Mouse (Mus musculus): ENCODE measurements around the gene N4bp3. TPM values are rescaled to one million over a fixed set of nuclear protein-coding genes. Genes with fewer than 3 reads are reported as not detected.

Gene N4bp3
- polyA plus RNA-seq, 1 experiment from 2014 or later = 32.1 TPM

DNA sequence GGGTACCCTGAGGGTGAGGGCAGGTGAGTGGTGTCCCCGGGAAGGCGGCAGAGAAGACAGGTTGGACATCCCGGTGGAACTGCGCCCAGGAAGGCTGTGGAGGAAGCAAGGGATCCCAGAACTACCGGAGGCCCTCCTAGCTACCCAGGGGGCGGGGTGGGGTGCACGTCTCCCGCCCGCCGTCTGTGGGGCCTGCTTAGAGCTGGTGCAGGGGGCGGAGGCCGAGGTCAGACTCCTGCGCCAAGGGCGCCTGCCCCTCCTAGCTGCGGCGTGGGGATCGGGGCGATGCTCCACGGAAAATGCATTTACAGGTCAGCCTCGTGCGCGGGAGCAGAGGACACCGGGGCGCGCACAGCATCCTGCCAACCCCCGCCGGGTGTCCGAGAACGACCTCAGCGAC is 381 bp downstream of the N4bp3 start:
- Histone ChIP-seq H3K9ac (peak overlapping the region; percentile 68), H3K36me3 (peaks cover 10% of the 10 kb centered on the region), H3K9me3 (replicated peaks) (no peaks in the 10 kb centered on the region), H3K4me3 (replicated peaks) (peak overlapping the region; percentile 61), H3K4me2 (peak overlapping the region; percentile 97), H3K4me1 (peaks cover 56% of the 10 kb centered on the region), H3K27ac (peak overlapping the region; percentile 83), H3K27me3 (no peaks in the 10 kb centered on the region)
- ATAC-seq (replicated peaks; ENCODE audit: low FRiP score) = peak; percentile 30
- 0% methylated on average over 30 of the region's 30 CpGs for WGBS

DNA sequence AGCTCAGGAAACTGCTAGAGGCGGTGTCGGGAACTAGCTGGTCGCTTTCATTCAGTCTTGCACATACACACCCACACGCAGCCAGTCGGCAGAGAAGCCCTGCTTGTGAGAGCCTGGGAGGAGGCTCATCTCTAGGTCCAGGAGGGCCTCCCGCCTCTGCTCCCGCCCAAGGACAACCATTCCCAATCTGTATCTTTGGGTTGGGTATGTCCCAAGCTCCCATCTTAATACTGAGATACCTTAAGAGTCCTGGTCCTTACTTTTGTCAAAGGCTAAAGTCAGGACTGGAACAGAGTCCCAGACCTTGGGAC is 798 bp downstream of the N4bp3 start:
- H3K36me3 ChIP-seq = peaks cover 14% of the 10 kb centered on the region
- peak overlapping the region; percentile 83; the same call in 1 of the 2 replicates for H3K27ac ChIP-seq
- peaks cover 60% of the 10 kb centered on the region for H3K4me1 ChIP-seq
- 0 out of 2 replicates have a peak, but pooled peaks have one; percentile 19 for ATAC-seq (replicated peaks; ENCODE audit: low FRiP score)
- H3K27me3 ChIP-seq = no peaks in the 10 kb centered on the region
- H3K9ac ChIP-seq = peak overlapping the region; percentile 68
- H3K4me3 ChIP-seq (replicated peaks) = peak overlapping the region; percentile 61
- H3K4me2 ChIP-seq = peak overlapping the region; percentile 97
- H3K9me3 ChIP-seq (replicated peaks) = no peaks in the 10 kb centered on the region
- WGBS = 2% methylated on average over 7 of the region's 7 CpGs

DNA sequence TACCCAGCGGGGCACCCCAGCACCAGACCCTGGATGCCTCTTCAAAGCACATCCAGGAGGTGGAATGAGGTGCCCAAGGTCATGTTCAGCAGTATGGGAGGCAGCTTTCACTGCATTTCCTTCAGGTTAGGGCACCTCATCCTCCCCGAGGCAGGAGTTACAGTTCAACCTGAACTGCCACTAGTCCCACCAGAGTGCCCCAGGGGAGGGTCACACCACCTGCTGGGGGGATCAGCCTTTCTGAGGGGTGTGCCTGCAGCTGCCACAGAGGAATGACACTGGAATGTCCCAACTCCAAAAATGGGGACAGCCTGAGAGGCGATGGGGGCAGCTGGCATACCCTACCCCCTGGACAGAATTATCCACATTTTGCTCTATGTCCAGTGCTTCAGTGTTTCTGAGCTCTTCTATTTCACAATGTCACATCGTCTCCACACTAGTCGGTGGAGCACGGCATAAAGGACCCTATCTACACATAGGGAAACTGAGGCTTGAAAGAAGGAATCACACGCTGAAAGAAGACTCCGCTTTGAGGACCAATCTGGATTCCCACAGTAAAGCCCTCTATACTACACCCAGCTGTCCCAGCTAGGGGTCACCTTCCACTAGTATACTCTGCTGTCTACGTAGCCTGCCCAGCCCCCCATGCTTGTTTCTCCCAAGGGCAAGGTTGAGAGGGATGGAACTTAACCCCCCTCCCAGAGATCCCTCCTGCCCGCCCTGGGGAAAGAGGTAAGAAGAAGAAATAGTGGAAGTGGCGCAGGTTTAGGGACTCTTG is 1.3 kb downstream of the N4bp3 start:
- peak overlapping the region; percentile 83 for H3K27ac ChIP-seq
- WGBS = 33% methylated on average over 11 of the region's 11 CpGs
- H3K9ac ChIP-seq = peak overlapping the region; percentile 68
- ATAC-seq (replicated peaks; ENCODE audit: low FRiP score) = no peak
- no peaks in the 10 kb centered on the region for H3K9me3 ChIP-seq (replicated peaks)
- no peaks in the 10 kb centered on the region for H3K27me3 ChIP-seq
- peak overlapping the region; percentile 61 for H3K4me3 ChIP-seq (replicated peaks)
- H3K4me1 ChIP-seq = peaks cover 60% of the 10 kb centered on the region
- peak overlapping the region; percentile 97 for H3K4me2 ChIP-seq
- H3K36me3 ChIP-seq = peaks cover 15% of the 10 kb centered on the region

DNA sequence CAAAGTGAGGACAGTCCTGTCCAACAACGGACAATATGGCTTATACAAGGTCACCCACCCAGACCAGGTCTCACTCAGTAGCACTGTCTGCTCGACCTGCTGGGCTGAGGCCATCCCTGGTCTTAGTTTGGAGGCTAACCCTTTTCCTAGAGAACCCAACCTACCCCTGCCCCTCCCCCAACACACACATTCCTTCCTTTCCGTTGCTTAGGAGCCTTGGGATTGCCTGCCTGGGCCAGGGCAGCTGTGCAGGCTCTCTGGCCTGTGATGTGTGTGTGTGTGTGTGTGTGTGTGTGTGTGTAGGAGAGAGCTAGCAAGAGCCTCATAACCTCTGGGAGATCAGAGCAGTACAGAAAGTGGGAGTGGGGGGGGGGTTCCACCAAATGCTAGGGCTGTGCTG is 2.1 kb downstream of the N4bp3 start:
- Histone ChIP-seq H3K4me3 (replicated peaks) (peak overlapping the region; percentile 61), H3K27me3 (no peaks in the 10 kb centered on the region), H3K4me1 (peaks cover 62% of the 10 kb centered on the region), H3K27ac (peak overlapping the region; percentile 83), H3K9ac (peak overlapping the region; percentile 68; the same call in 1 of the 2 replicates), H3K9me3 (replicated peaks) (no peaks in the 10 kb centered on the region), H3K4me2 (peak overlapping the region; percentile 97), H3K36me3 (peaks cover 23% of the 10 kb centered on the region)
- ATAC-seq (replicated peaks; ENCODE audit: low FRiP score) = no peak
- 28% methylated on average over 3 of the region's 3 CpGs for WGBS

DNA sequence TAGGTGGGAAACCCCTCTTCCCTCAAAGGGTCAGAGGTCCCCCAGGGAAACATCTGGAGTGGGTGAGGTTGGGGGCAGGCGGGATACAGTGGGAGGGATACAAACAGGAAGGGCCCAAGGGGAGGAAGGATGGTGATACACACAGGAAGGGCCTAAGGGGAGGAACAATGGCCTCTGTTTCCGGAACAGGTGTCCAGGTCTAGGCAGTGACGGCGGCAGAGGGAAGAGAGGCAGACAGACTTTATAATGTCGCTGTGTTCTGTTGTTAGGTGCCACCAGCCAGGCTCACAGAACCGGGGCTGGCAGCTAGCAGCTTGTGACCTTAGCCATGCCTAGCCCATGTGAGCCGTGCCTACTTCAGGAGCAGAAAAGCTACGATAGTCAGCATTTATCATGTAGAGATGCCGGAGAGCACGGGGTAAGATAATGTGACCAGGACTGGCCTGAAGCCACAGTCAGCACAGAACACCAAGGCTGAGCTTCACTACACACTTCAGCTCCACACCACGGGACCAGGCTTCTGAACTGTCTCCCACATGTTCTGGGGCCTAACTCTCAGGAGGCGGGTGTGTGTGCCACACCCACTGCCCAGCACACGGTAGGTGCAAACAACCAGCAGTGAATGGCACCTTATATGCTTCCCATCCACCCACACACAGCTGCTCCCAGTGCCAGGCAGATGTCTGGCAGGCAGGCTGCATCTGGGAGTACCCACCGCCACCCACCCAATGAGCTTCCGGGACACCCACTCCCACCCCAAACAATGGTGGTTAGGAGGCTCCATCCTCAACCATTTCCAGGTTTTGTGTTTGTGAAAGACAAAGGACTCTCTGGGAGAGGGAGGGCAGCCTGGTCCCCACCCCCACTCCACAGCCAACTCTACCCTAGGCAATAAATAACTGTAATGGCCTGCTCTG is 3.6 kb downstream of the N4bp3 start:
- WGBS = 57% methylated on average over 15 of the region's 15 CpGs
- H3K4me3 ChIP-seq (replicated peaks) = peak overlapping the region; percentile 5; the same call in 1 of the 2 replicates
- H3K9me3 ChIP-seq (replicated peaks) = no peaks in the 10 kb centered on the region
- peak overlapping the region; percentile 84 for H3K27ac ChIP-seq
- no peak overlapping the region for H3K9ac ChIP-seq
- H3K27me3 ChIP-seq = no peaks in the 10 kb centered on the region
- no peak for ATAC-seq (replicated peaks; ENCODE audit: low FRiP score)
- H3K36me3 ChIP-seq = peaks cover 38% of the 10 kb centered on the region
- peaks cover 62% of the 10 kb centered on the region for H3K4me1 ChIP-seq
- peak overlapping the region; percentile 97; the same call in 1 of the 2 replicates for H3K4me2 ChIP-seq

DNA sequence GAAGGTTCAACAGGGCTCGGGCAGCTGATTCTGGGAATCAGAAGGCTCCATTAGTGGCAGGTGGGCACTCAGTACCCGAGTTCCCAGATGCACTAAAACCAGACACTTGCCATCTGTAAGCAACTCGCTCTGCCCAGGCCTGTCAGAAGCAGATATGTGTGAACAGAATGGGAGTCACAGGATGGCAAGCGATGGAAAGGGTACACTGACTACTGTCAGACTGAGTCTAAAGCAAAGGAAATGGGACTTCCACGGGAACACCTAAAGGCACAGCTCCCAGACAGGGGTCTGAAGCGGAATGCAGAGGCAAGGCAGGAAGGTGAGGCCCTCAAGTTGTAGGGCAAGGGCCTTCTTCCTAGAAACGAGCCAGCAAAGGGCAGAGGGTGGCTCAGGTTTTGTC is 4.4 kb downstream of the N4bp3 start:
- H3K4me2 ChIP-seq = peak overlapping the region; percentile 17; the same call in 1 of the 2 replicates
- no peaks in the 10 kb centered on the region for H3K9me3 ChIP-seq (replicated peaks)
- ATAC-seq (replicated peaks; ENCODE audit: low FRiP score) = no peak
- no peaks in the 10 kb centered on the region for H3K27me3 ChIP-seq
- no peak overlapping the region for H3K9ac ChIP-seq
- 64% methylated on average over 7 of the region's 7 CpGs for WGBS
- peaks cover 40% of the 10 kb centered on the region for H3K36me3 ChIP-seq
- peak overlapping the region; percentile 84 for H3K27ac ChIP-seq
- peaks cover 62% of the 10 kb centered on the region for H3K4me1 ChIP-seq
- no peak overlapping the region for H3K4me3 ChIP-seq (replicated peaks)

DNA sequence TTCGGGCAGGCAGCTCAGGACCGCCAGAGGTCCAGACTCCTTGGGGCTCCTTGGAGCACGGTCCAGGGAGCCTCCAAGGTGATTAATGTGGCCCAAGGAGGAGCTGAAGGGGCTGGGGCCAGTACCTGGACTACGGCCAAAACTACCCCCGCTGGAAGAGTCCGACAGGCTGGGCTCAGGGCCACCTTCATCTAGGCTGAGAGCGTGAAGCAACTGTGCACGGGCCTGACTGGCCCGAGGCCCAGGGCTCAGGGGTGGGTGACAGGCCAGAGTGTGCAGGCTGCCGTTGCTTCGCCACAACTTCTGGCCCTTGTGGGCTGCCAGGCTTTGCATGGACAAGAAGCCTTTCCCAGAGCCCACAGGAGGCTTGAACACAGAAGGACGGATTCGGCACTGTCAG is 5.3 kb downstream of the N4bp3 start:
- Histone ChIP-seq H3K9ac (no peak overlapping the region), H3K9me3 (replicated peaks) (no peaks in the 10 kb centered on the region), H3K4me3 (replicated peaks) (no peak overlapping the region), H3K4me1 (peaks cover 54% of the 10 kb centered on the region), H3K27me3 (no peaks in the 10 kb centered on the region), H3K36me3 (peaks cover 40% of the 10 kb centered on the region), H3K27ac (no peak overlapping the region), H3K4me2 (0 out of 2 replicates have a peak overlapping the region, but pooled peaks have one; percentile 17)
- no peak for ATAC-seq (replicated peaks; ENCODE audit: low FRiP score)
- 63% methylated on average over 13 of the region's 13 CpGs for WGBS

DNA sequence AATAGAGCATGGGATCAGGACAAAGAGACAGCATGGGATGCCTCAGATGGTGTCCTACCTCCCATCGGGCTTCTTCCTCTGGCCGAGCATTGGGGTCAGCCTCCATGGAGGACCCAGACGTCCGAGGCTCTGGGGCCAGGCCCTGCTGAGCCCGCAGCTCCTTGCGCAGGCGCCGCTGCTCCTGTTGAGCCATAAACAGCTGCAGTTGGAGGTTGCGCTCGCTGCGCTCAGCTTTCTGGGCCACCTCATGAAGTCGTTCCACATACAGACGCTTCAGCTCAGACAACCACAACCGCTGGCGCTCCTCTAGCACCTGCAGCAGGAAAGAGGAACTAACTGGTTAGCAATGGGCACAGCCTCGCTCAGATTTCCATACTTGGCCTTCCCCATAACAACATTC is 6.4 kb downstream of the N4bp3 start:
- no peaks in the 10 kb centered on the region for H3K9me3 ChIP-seq (replicated peaks)
- peaks cover 43% of the 10 kb centered on the region for H3K4me1 ChIP-seq
- no peak overlapping the region for H3K9ac ChIP-seq
- no peak overlapping the region for H3K4me2 ChIP-seq
- no peak overlapping the region for H3K4me3 ChIP-seq (replicated peaks)
- ATAC-seq (replicated peaks; ENCODE audit: low FRiP score) = no peak
- no peaks in the 10 kb centered on the region for H3K27me3 ChIP-seq
- H3K27ac ChIP-seq = no peak overlapping the region
- WGBS = 77% methylated on average over 16 of the region's 16 CpGs
- H3K36me3 ChIP-seq = peaks cover 40% of the 10 kb centered on the region

DNA sequence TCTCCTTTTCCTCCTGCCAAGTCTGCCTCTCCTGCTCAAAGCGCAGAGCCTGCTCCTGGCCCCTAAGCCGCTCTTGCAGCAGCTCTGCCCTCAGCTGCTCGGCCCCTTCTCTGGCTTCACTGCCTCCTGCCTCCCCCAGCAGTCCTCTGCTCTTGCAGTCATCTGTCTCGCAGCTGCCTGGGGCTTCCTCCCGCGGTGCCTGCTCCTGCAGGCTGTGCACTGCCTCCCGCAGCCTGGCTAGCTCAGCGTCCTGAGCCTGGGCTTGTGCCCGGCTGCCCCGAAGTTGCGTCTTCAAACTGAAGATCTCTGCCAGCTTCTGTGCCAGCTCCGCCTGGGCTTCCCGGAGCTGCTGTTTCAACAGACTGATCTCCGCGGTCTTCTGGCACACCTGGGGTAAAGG is 6.9 kb downstream of the N4bp3 start:
- 69% methylated on average over 15 of the region's 15 CpGs for WGBS
- no peak overlapping the region for H3K27ac ChIP-seq
- no peaks in the 10 kb centered on the region for H3K27me3 ChIP-seq
- ATAC-seq (replicated peaks; ENCODE audit: low FRiP score) = no peak
- H3K4me3 ChIP-seq (replicated peaks) = no peak overlapping the region
- H3K4me1 ChIP-seq = peaks cover 39% of the 10 kb centered on the region
- H3K36me3 ChIP-seq = peaks cover 40% of the 10 kb centered on the region
- H3K9ac ChIP-seq = no peak overlapping the region
- H3K4me2 ChIP-seq = no peak overlapping the region
- H3K9me3 ChIP-seq (replicated peaks) = no peaks in the 10 kb centered on the region

DNA sequence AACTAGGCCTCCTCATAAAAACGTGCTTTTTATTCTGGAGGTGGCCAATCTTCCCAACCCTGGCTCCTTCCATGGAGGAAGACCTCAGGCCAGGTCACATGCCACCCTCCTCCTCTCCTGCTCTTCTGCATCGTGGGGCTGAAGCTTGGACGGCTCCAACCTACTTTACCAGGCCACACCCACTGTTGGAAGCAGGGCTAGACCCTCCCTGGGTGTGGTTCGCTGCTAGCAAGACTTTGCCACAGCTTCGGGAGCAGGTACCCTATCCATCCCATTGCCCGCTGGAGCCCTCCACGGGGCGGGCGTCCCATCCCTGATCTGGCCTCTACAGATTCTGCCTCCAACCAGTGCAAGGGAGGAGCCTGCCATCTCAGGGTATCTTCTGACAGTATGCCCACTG is 7.4 kb downstream of the N4bp3 start:
- H3K9me3 ChIP-seq (replicated peaks) = no peaks in the 10 kb centered on the region
- H3K27ac ChIP-seq = no peak overlapping the region
- WGBS = 74% methylated on average over 9 of the region's 9 CpGs
- ATAC-seq (replicated peaks; ENCODE audit: low FRiP score) = no peak
- no peak overlapping the region for H3K4me3 ChIP-seq (replicated peaks)
- peaks cover 35% of the 10 kb centered on the region for H3K4me1 ChIP-seq
- no peak overlapping the region for H3K9ac ChIP-seq
- H3K27me3 ChIP-seq = no peaks in the 10 kb centered on the region
- peaks cover 40% of the 10 kb centered on the region for H3K36me3 ChIP-seq
- no peak overlapping the region for H3K4me2 ChIP-seq

DNA sequence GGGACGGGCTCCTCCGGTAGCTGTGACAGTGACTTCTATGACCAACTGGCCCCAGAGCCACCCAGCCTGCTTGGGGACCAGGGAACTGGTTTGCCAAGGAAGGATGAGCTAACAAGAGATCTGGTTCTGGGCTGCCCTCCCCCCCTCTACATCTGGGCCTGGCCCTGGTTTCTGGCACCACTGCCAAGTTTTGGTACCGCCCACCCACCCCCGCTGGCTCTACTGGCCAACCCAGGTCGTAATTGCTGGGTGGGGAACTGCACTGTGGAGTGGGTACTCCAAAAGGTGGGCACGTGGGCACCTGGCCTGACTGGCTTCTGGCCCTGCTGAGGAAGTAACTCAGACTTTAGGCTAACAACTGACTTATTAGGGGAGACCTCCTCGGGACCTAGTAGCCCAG is 9.9 kb downstream of the N4bp3 start:
- WGBS = 79% methylated on average over 7 of the region's 7 CpGs
- Histone ChIP-seq H3K4me2 (no peak overlapping the region), H3K9ac (no peak overlapping the region), H3K4me1 (peaks cover 32% of the 10 kb centered on the region), H3K9me3 (replicated peaks) (no peaks in the 10 kb centered on the region), H3K27ac (no peak overlapping the region), H3K4me3 (replicated peaks) (no peak overlapping the region), H3K27me3 (no peaks in the 10 kb centered on the region), H3K36me3 (peaks cover 39% of the 10 kb centered on the region)
- ATAC-seq (replicated peaks; ENCODE audit: low FRiP score) = no peak

DNA sequence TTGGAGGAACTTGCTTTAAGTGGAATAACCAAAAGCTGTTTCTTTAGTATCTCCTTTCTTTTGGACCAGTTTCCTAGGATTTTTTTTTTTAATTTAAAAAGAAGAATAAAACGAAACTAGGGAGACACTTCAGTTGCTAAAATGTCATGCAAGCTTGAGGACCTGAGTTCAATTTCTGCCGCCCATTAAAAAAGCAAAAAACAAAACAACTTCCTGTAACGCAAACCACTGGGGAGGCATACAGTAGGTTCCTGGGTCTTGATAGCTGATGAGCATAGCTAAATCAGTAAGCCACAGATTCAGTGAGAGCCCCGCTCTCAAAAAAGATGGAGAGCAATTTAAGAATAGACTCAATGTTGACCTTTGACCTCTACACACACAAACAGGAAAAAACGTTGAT is 12.1 kb downstream of the N4bp3 start:
- Histone ChIP-seq H3K36me3 (peaks cover 16% of the 10 kb centered on the region), H3K9me3 (replicated peaks) (no peaks in the 10 kb centered on the region), H3K9ac (no peak overlapping the region), H3K4me2 (peak overlapping the region; percentile 57), H3K4me1 (peaks cover 28% of the 10 kb centered on the region), H3K27ac (peak overlapping the region; percentile 64), H3K27me3 (no peaks in the 10 kb centered on the region), H3K4me3 (replicated peaks) (no peak overlapping the region)
- WGBS = 71% methylated on average over 5 of the region's 5 CpGs
- no peak for ATAC-seq (replicated peaks; ENCODE audit: low FRiP score)

Measured in kidney, embryonic 15.5 days (tissue).